Mouse (Mus musculus) fat pad, adult 2 months (tissue): ENCODE results near the gene Prr36.
A peak's percentile ranks its signal among the peaks of the same experiment; 100 is the strongest.
"Not testable (repeated sequence)": the region's sequence is repeated elsewhere in the genome, so short reads cannot be mapped to it uniquely, and the experiment has no call there.

Experiments used
- DNase-seq: peaks from one replicate; pipeline ENCODE4 v3.0.0-alpha.2; 2011; ENCODE audit warnings: low read depth, low spot score; ENCODE audit errors: extremely low read depth

The Prr36 gene

GRCm38 (mm10) chr8:4216791-4217621 lies at the start of gene Prr36:
Gene Prr36 (minus strand): TSS chr8:4217459.
- DNase-seq, result no peak

DNA sequence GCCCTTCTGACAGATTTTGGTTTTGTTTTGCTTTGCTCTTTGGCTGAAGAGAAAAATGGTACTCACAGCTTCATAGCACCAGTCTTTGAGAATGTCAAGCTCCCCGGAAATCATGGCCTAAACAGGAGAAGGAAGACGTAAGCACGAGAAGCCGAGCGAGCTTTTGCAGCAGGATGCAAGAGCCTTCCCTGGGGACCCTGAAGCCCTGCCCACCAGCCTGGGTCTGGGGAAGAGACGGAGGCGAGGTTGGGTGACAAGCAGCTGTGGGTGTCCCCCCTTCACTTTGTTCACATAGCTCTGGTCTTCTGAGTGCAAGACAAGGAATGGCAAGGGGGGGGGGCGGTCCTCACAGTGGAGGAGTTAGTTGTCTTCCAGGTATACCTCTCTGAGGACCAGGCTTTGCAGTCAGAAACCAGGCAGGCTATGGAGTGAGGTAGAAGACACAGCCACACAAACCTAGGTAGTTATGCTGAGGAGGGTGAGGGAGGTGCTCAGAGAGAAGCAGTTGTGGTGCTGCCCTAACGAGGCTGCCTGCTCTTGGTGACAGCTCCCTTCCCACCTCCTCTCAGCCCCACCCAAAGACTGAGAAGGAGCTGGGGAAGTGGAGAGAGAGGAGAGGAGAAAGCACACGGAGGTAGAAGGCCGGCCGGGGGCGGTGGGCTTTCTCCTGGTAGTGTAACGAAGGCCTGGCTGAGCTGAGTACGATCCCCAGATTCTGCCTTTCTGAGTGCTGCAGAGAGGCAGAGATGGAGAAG lies 48.1 kb upstream of the Prr36 start:
- no peak for DNase-seq

DNA sequence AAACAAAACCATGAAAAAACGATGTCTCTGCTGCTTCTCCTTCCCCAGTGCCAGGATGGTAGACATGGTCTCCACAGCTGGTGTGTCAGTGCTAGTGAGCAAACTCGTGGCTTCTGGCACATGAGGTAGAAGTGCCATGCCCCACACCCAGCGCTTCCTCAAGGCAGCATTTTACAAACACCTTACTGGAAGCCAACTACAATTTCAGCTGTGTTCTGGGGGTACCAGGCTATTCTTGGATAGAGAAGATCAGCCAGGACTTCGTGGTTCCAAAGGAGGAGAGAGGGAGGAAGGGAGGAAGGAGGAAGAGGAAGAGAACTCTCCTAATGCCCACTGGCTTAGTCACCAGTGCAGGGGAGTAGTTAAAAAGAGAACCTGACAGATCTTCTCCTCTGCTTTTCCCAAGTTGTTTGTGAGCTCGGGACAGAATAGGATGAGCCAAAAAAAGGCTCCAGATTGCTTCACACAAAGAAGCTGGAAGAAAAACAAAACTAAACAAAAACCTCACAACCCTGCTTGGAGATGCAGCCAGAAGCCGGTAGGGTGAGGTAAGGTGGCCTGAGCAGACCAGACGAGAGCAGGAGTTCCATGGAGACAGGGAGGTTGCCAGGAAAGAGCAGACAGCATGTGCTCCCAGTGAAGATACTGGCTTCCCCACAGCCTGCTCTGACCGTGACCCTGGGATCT lies 46.0 kb upstream of the Prr36 start:
- no peak for DNase-seq

GRCm38 (mm10) chr8:4259805-4260170 lies 42.5 kb upstream of the Prr36 start:
- DNase-seq, result no peak

DNA sequence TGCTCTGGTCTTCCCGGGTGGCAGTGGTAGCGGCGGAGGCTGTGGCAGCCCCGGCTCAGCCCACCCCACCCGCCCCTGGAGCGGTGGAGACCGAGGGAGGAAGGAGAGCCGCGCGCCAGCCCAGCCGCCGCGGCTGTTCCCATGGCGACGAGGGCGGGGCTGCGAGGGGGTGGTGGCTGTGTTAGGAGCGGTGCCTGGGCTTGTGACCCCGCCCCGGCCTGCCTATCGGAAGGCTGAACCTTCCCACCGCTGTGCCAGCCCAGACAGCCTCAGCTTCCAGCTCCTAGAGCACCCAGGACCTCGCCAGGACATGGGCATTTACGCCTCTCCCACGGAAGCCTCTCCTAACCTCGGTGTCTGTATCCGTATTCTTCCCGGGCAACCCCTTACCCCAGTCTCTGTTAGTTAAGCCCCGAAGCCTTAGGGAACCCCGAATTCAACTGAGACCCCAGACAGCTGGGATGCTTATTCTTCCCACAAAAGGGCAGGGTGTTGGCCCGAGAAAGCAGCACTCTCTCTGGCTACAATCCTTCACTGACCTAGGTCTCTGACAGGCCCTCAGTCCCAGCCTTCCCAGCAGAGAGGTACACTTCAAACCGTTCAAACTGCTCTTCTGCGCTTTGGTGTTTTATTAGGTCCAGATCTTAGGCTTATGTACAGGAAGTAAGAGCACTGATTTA lies 42.0 kb upstream of the Prr36 start, which contains the start of gene Ctxn1:
Gene Ctxn1, minus strand, starts transcription at position 150 of the 680 bp plus-strand sequence.
- DNase-seq, result no peak

DNA sequence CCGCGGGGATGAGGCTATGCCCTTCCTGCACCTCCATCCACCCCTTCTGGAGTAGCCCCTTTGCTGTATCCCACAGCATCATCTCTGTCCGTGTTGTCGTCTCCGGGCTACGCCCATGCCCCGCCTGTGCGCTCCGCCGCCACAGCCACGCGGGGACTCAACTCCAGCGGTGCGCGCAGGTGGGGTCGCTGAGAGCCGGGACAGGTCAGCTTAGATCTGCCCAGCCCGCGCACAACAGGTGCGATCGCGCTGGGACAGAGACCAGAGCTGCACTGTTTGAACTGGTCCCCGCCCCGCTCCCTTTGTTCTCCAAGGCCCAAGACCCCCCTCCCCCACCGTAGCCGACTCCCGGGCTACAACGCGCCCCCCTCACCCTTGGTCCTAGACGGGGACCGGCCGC lies 41.4 kb upstream of the Prr36 start:
- DNase-seq, result no peak

GRCm38 (mm10) chr8:4258233-4258632 lies 41.0 kb upstream of the Prr36 start:
- DNase-seq, result no peak

DNA sequence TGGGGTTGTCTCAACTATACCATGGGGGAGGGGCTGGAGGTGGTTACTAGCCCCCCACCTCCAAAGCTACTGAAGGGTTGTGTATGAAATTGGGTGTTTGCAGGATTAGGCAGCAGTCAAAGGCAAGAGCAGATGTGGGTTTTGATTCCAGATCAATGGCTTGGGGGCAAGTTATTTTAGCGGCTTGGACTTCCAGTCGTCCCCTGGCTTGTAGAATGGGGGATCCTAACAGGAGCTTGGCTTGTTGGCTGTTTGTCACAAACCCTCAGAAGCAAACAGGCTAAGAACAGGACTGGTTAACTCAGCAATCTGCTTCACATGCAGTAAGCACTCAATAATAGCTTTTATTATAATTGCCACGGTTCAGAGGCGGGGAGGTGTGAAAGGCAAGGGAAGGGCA lies 40.1 kb upstream of the Prr36 start:
- DNase-seq, result no peak

DNA sequence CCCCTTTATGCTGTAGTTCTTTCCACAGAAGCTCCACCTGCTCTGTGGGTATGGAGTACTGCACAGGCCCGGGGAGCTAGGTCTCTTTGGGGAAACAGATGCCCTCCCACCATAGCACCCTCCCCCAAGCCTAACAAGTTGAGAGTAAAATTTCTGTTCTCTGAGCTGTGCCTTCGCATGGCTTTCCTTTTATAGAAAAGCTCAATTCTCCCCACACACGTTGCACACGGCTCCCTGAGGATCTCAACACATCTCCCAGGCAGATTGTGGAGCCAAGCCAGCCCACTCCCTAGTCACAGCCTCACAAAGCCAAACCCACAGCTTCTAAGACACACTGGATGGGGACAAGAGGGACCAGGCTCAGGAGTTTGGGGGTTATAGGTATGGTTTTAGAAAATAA lies 39.7 kb upstream of the Prr36 start:
- DNase-seq, result no peak

- DNase-seq, result not testable (repeated sequence)
These were observed 38.2 kb upstream of the Prr36 start for GRCm38 (mm10) chr8:4255471-4255870.

DNA sequence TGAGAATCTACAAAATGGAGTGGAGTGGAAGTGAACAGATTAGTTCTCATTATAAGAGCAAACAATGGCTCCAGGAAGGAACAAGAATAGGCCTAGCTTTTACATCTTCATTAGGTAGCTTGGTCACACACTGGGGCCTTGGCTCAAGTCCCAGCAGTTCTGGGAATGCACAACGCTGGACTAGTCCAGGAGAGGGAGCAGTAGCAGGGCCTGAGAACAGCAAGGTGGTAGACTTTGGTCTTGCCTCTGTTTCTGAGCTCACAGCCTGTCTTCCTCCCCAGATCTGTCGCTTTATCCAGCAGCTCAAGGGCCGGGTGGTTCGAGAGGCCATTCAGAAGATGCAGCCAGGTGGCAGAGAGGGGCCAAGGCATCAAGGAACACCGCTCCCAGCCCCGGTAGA lies 36.7 kb upstream of the Prr36 start:
- DNase-seq, result no peak

GRCm38 (mm10) chr8:4252934-4253841 lies 35.9 kb upstream of the Prr36 start, which contains the start of gene Snapc2:
Gene Snapc2 (plus strand): TSS chr8:4253080.
- DNase-seq, result peak; percentile 54

GRCm38 (mm10) chr8:4252116-4252760 lies 35.0 kb upstream of the Prr36 start:
- DNase-seq, result no peak

DNA sequence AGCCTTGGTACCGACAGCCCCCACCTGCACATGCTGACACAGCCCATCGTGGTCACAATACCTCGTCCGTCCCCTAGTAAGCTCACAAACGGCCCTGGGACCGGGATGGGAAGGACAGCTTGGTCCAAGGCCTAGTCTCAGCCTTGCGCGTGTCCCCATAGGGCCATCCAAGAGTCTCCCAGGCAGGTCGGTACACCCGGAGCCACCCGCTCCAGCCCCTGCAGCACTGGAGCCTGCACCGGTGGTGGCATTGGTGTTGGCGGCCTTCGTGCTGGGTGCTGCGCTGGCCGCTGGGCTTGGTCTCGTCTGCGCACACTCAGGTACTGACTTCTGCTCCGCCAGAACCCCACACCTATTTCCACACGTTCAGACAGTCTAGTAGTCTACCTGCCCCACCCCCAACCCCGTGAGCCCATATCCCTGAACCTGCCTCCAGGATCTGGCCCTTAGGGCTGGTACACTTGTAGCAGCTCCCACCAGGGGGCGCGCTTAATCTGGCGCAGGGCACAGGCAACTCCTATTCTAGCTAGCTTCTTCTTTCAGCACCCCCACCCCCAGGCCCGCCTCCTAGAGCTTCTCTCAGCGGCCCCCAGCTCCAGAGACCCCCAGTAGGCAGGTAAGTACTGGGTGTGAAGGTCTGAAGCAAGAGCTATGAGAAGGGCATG lies 33.2 kb upstream of the Prr36 start:
- DNase-seq, result no peak

DNA sequence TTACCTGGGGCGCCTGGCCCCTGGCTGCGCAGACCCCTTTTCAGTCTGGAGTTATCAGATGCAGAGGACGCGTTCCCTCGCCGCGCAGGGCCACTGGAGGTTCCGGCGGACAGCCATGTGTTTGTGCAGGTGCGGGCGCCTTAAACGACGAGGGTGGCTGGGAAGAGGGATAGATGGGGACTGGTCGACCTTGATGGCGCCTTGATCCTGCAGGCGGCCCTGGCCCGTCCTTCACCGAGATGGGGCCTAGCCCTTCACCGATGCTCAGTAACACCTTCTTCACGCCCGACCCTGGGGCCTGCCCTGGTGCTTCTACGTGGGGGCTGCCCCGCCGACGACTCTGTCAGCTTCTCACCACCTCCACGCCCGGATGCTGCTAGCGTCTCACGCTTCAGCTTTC lies 32.0 kb upstream of the Prr36 start:
- DNase-seq, result no peak

DNA sequence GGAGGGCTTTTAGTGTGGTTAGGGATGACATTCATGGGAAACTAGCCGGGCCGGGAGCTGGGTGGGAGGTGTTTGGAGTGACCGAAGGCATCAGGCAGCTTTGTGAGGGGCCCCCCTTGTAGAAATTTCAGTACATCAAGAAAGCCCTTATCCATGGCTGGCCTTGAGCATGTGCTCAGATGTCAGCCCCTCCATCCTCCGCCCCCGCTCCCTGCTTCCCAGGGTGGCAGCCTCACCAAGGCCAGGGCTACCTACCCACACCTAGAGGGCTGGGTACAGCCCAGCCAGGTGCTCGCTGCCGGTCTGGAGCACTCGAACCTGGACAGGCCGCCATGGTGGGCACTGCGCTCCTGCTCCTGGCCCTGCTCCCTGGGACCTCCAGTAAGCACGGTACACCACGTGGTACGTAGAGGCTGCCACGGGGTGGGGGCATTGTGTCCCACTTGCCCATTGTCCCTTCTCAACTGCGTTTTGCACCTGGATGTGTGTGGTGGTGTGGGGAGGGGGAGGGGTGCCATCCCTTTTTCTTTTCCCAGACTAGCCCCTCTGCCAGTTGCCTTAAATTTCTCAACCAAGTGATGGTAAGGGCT lies 30.8 kb upstream of the Prr36 start, which contains the start of gene Tgfbr3l:
Gene Tgfbr3l, plus strand, starts transcription at position 264 of the 590 bp plus-strand sequence.
- no peak for DNase-seq

DNA sequence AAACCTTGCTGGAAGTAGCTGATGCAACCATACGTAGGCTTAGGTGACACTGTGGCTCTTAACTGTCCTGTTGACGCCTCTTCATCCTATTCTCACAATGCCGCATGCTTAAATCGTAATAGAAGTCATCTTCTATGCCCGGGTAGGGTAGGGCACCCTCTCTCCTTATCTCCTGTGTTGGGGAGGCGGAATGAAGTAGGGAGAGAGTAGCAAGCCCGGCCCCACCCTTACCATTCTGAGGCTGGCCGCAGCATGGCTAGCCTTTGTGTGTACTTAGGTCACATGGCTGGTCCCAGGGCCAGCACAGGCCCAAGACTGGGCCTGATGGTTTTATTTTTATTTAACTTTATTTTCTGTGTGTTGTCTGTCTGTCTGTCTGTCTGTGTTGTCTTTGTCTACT lies 30.0 kb upstream of the Prr36 start:
- DNase-seq, result no peak

DNA sequence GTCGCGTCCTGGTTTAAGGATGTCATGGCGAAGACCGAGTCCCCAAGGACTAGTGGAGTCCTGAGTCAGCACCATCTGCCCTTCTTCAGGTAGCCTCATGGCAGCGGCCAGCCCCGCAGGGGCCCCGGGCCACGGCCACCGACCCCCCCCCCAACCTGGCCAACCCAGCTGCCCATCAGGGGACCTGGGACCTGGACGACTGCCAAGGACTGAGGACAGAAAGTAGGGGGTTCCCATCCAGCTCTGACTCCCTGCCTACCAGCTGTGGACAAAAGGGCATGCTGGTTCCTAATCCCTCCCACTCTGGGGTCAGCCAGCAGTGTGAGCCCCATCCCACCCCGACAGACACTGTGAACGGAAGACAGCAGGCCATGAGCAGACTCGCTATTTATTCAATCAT lies 28.5 kb upstream of the Prr36 start:
- no peak for DNase-seq

DNA sequence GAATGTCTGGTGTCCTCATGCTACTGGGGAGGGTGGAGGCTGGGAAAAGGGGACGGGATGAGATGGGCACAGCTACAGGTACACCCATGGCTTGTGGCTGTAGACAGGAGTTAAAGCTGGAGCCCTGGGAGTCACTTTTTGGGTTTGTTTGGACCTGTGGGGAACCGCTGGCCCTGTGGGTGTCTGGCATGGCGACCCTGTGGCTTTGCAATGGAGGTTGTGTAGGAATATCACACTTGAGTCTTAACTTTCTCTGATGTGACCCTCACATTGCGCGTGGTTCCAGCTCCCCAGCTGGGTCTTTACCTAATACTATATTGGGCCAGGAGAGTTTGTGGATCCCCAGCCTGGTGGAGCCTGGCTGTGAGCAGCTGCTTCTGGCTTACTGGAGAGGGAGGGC lies 27.8 kb upstream of the Prr36 start:
- no peak for DNase-seq
